Mouse (Mus musculus) lung, postnatal 0 days (tissue): ENCODE measurements around the gene Nicn1. TPM values are rescaled to one million over a fixed set of nuclear protein-coding genes. Genes with fewer than 3 reads are reported as not detected.

ENCODE experiments used
- ATAC-seq: fragments of 200-750 bp; cut with Nextera tagmentation; 2 replicates; pipeline ENCODE4 v1.8.0; 2017; ENCODE audit warnings: moderate library complexity
- DNase-seq: peaks from one replicate; pipeline ENCODE4 v3.0.0-alpha.2; 2016; ENCODE audit warnings: low spot score
- H3K27ac ChIP-seq: fragments of 300-500 bp; sonication (generic); 2 replicates; pipeline ENCODE4 v1.5.1; 2014; ENCODE audit warnings: antibody characterized with exemption, mild to moderate bottlenecking, low read length, mixed read lengths
- H3K27me3 ChIP-seq: fragments of 300-500 bp; sonication (generic); replicated peaks from 2 replicates; pipeline ENCODE4 v1.6.1; 2014; ENCODE audit warnings: low read length, mixed read lengths; ENCODE audit not compliant: insufficient read depth
- H3K36me3 ChIP-seq: fragments of 300-500 bp; sonication (generic); 2 replicates; pipeline ENCODE4 v1.6.1; 2014; ENCODE audit warnings: low read length, mixed read lengths; ENCODE audit not compliant: insufficient read depth
- H3K4me1 ChIP-seq: fragments of 300-500 bp; sonication (generic); 2 replicates; pipeline ENCODE4 v1.6.1; 2014; ENCODE audit warnings: antibody characterized with exemption, low read depth, low read length, mixed read lengths; ENCODE audit not compliant: insufficient read depth
- H3K4me2 ChIP-seq: fragments of 300-500 bp; sonication (generic); replicated peaks from 2 replicates; pipeline ENCODE4 v1.6.1; 2014; ENCODE audit warnings: low read depth, mild to moderate bottlenecking, low read length, moderate library complexity, mixed read lengths
- H3K4me3 ChIP-seq: fragments of 300-500 bp; sonication (generic); 2 replicates; pipeline ENCODE4 v1.5.1; 2014; ENCODE audit warnings: low read depth, low read length
- H3K9ac ChIP-seq: fragments of 300-500 bp; sonication (generic); replicated peaks from 2 replicates; pipeline ENCODE4 v1.6.1; 2014; ENCODE audit warnings: low read depth, mild to moderate bottlenecking
- H3K9me3 ChIP-seq: fragments of 300-500 bp; sonication (generic); 2 replicates; pipeline ENCODE4 v1.6.1; 2016; ENCODE audit warnings: low read length, mixed read lengths
- CTCF ChIP-seq: IDR thresholded peaks from 2 replicates; pipeline ENCODE4 v1.5.1; 2016; ENCODE audit warnings: antibody characterized with exemption, mild to moderate bottlenecking
- EP300 ChIP-seq: IDR thresholded peaks from 2 replicates; pipeline ENCODE4 v1.6.1; 2016; ENCODE audit warnings: antibody characterized with exemption, mild to moderate bottlenecking, control low read depth
- WGBS: fragments of 180-500 bp; shearing (Covaris S2); extraction: QIAGEN DNeasy Blood & Tissue Kit; methylation state at CpG from one replicate; pipeline ENCODE4 v1.1.7; 2014; 5-methylcytosine and 5-hydroxymethylcytosine counted together
- polyA plus RNA-seq: library from polyadenylated mRNA; unstranded; fragments of >200 nt; fragmentation: Nextera tagmentation; extraction: Ambion mirVana; gene quantifications from 2 replicates; pipeline ENCODE4 v1.2.1, GENCODE M21; 2015

Gene Nicn1
- polyA plus RNA-seq, 1 experiment from 2014 or later, result 15.8 TPM

GRCm38 (mm10) chr9:108289347-108289746, 882 bp upstream of the Nicn1 start:
- no peak overlapping the region for H3K27ac ChIP-seq
- H3K27me3 ChIP-seq, result no peaks in the 10 kb centered on the region
- peaks cover 8% of the 10 kb centered on the region; the same call in 1 of the 2 replicates for H3K4me1 ChIP-seq
- no peaks in the 10 kb centered on the region for H3K36me3 ChIP-seq
- 59% methylated on average over 2 of the region's 2 CpGs for WGBS
- H3K4me3 ChIP-seq, result no peak overlapping the region
- no peak for DNase-seq
- ATAC-seq, result no peak
- TF ChIP-seq CTCF, result no peak
- no peak for TF ChIP-seq EP300
- no peak overlapping the region for H3K9ac ChIP-seq
- H3K9me3 ChIP-seq, result no peaks in the 10 kb centered on the region
- no peak overlapping the region for H3K4me2 ChIP-seq

- DNase-seq, result no peak
- TF ChIP-seq CTCF (no peak), EP300 (no peak)
- H3K4me2 ChIP-seq, result peak overlapping the region; percentile 70
- no peaks in the 10 kb centered on the region for H3K36me3 ChIP-seq
- H3K4me1 ChIP-seq, result peaks cover 8% of the 10 kb centered on the region; the same call in 1 of the 2 replicates
- peak overlapping the region; percentile 53 for H3K4me3 ChIP-seq
- no peak for ATAC-seq
- no peaks in the 10 kb centered on the region for H3K9me3 ChIP-seq
- H3K9ac ChIP-seq, result 0 out of 2 replicates have a peak overlapping the region, but pooled peaks have one; percentile 29
- no peak overlapping the region; the same call in 1 of the 2 replicates for H3K27ac ChIP-seq
- 32% methylated on average over 6 of the region's 6 CpGs for WGBS
- H3K27me3 ChIP-seq, result no peaks in the 10 kb centered on the region
Observed at GRCm38 (mm10) chr9:108290773-108291172, 544 bp downstream of the Nicn1 start.

GRCm38 (mm10) chr9:108296453-108297355, 6.5 kb downstream of the Nicn1 start, which contains the start of gene Amt:
Amt (plus strand) TSS chr9:108296853.
- H3K9me3 ChIP-seq, result no peaks in the 10 kb centered on the region
- TF ChIP-seq CTCF, result 0 out of 2 replicates have a peak, but pooled peaks have one; percentile 5
- TF ChIP-seq EP300, result no peak
- no peak within 1 kb of the TSS for H3K9ac ChIP-seq
- no peaks in the 10 kb centered on the region for H3K36me3 ChIP-seq
- no peaks in the 10 kb centered on the region for H3K4me1 ChIP-seq
- 25% methylated on average over 18 of the region's 18 CpGs for WGBS
- ATAC-seq (peak; percentile 78), DNase-seq (peak; percentile 39)
- H3K27me3 ChIP-seq, result no peaks in the 10 kb centered on the region
- H3K27ac ChIP-seq, result 0 out of 2 replicates have a peak within 1 kb of the TSS, but pooled peaks have one; percentile 26
- no peak within 1 kb of the TSS for H3K4me3 ChIP-seq
- peak within 1 kb of the TSS; percentile 27; the same call in 1 of the 2 replicates for H3K4me2 ChIP-seq

- no peaks in the 10 kb centered on the region for H3K9me3 ChIP-seq
- peaks cover 17% of the 10 kb centered on the region for H3K4me1 ChIP-seq
- H3K9ac ChIP-seq, result no peak overlapping the region
- H3K4me2 ChIP-seq, result no peak overlapping the region
- peaks cover 10% of the 10 kb centered on the region; the same call in 1 of the 2 replicates for H3K36me3 ChIP-seq
- TF ChIP-seq CTCF, result no peak
- TF ChIP-seq EP300, result peak; percentile 73
- no peak overlapping the region for H3K4me3 ChIP-seq
- H3K27ac ChIP-seq, result peak overlapping the region; percentile 81
- ATAC-seq (no peak), DNase-seq (peak; percentile 89)
- H3K27me3 ChIP-seq, result no peaks in the 10 kb centered on the region
- WGBS, result 45% methylated on average over 3 of the region's 3 CpGs
Observed at GRCm38 (mm10) chr9:108301853-108302252, 11.6 kb downstream of the Nicn1 start.

GRCm38 (mm10) chr9:108304716-108305115, 14.5 kb downstream of the Nicn1 start:
- Histone ChIP-seq H3K4me2 (peak overlapping the region; percentile 73), H3K4me1 (peaks cover 17% of the 10 kb centered on the region), H3K4me3 (peak overlapping the region; percentile 79), H3K27ac (peak overlapping the region; percentile 96; the same call in 1 of the 2 replicates), H3K9me3 (no peaks in the 10 kb centered on the region), H3K9ac (peak overlapping the region; percentile 96; the same call in 1 of the 2 replicates), H3K36me3 (peaks cover 10% of the 10 kb centered on the region; the same call in 1 of the 2 replicates), H3K27me3 (no peaks in the 10 kb centered on the region)
- WGBS, result 68% methylated on average over 4 of the region's 4 CpGs
- TF ChIP-seq CTCF, result no peak
- no peak for TF ChIP-seq EP300
- DNase-seq, result peak; percentile 32
- ATAC-seq, result no peak

GRCm38 (mm10) chr9:108305170-108305569, 14.9 kb downstream of the Nicn1 start:
- Histone ChIP-seq H3K9ac (peak overlapping the region; percentile 96), H3K27me3 (no peaks in the 10 kb centered on the region), H3K4me1 (peaks cover 20% of the 10 kb centered on the region), H3K9me3 (no peaks in the 10 kb centered on the region), H3K36me3 (peaks cover 10% of the 10 kb centered on the region; the same call in 1 of the 2 replicates), H3K4me3 (peak overlapping the region; percentile 79), H3K4me2 (peak overlapping the region; percentile 73), H3K27ac (peak overlapping the region; percentile 96)
- TF ChIP-seq CTCF (no peak), EP300 (no peak)
- WGBS, result 0% methylated on average over 1 of the region's 1 CpGs
- ATAC-seq (no peak), DNase-seq (peak; percentile 17)
